Mouse (Mus musculus) stomach, postnatal 0 days (tissue): ENCODE data around the gene Asxl1.

Experiments used
- CTCF ChIP-seq: IDR thresholded peaks from 2 replicates; pipeline ENCODE4 v1.5.1; 2016; ENCODE audit warnings: antibody characterized with exemption, low read depth, mild to moderate bottlenecking, moderate library complexity
- EP300 ChIP-seq: optimal IDR thresholded peaks from 2 replicates; pipeline ENCODE3; 2016; ENCODE audit warnings: antibody characterized with exemption

- TF ChIP-seq CTCF (no peak), EP300 (no peak)
Observed at GRCm38 (mm10) chr2:153332981-153333380, 12.6 kb upstream of the Asxl1 start.
